Mouse (Mus musculus): ENCODE results near the gene Cacna1g. TPM values are rescaled to one million over a fixed set of nuclear protein-coding genes. Genes with fewer than 3 reads are reported as not detected.

Gene Cacna1g
- 8.5 and 9.9 TPM in 2 replicates for polyA plus RNA-seq (2015; fragmentation: Nextera tagmentation; extraction: Ambion mirVana)

DNA sequence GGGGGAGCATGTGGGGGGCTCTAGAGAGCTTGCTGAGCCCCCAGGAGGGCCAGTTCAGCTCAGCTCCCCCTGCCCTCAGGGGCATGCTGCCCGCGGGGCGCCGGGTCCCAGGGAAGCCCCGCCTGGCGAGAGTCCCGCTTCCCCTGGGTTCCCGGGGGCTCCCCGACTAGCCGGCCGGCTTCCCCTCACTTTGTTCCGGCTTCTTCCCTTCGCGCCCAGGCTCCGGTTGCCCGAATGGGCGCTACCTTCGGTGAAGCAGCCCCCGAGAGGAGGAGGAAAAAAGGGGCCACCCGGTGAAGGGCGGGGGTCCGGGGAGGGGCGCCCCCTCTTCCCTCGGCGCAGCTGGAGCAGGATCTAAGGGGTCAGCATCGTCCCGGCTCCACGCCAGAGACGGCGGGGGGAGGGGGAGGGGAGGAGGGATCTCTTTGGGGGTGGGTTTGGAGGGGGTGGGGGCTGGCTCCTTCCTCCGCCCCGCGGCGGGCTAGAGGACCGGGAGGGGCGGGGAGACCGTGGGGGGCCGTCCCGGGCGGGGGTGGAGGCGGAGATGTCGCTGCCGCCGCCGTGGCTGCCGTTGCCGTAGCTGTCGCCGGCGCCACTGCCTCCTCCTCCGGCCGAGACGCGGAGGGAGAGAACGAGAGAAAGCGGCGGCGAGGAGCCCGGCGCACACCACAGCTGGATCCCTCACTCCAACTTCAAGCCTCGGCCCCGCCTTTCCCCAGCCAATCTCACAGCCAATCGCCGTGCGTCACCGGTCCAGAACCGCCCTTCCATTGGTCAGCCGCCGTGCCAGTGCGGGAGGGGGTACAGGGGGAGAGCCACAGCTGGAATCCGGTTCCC, at the start of gene Cacna1g:
Cacna1g (minus strand) TSS at position 492 of the 837 bp plus-strand sequence.
- peak within 1 kb of the TSS; percentile 92 for H3K27ac ChIP-seq
- peak within 1 kb of the TSS; percentile 64 for H3K9ac ChIP-seq
- peaks cover 68% of the 10 kb centered on the region for H3K4me1 ChIP-seq
- peaks cover 58% of the 10 kb centered on the region for H3K27me3 ChIP-seq
- 0% methylated on average over 45 of the region's 71 CpGs for WGBS
- ATAC-seq (replicated peaks; ENCODE audit: low FRiP score), result peak; percentile 93
- H3K4me3 ChIP-seq (replicated peaks), result peak within 1 kb of the TSS; percentile 57
- H3K4me2 ChIP-seq, result peak within 1 kb of the TSS; percentile 98
- no peaks in the 10 kb centered on the region for H3K9me3 ChIP-seq (replicated peaks)
- H3K36me3 ChIP-seq, result no peaks in the 10 kb centered on the region

DNA sequence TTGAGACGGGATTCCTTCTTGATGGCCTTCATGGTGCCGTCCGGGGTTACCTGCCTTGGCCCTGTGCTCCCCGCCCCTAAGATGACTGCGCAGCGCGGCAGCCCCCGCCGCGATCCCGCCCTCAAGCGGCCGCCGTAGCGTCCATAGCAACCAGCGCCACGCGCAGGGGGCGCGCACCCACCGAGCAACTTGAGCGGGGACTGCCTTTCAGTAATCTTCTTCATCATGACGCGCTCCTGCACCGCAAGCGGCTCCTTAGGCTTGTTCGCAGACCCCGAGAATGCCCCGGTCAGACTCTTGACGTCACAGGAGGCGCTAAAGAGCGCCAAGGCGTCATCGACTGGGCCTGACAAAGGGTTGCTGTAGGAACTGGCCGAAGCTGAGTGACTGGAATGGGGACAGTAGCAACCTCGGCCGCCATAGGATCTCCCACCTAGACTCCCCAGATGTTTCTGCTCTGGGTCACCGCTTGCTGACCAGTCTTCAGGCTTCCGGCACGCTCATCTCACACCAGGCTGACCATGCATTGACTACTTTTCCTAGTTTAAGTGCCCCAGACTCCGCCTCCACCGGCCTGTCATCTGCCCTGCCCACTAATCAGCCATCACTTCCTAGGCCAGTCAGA, 47.3 kb upstream of the Cacna1g start, which contains the start of gene Mycbpap:
Mycbpap (minus strand) TSS at position 524 of the 625 bp plus-strand sequence.
- Histone ChIP-seq H3K4me2 (peak within 1 kb of the TSS; percentile 80), H3K9me3 (replicated peaks) (no peaks in the 10 kb centered on the region), H3K4me1 (peaks cover 56% of the 10 kb centered on the region), H3K9ac (peak within 1 kb of the TSS; percentile 47), H3K36me3 (no peaks in the 10 kb centered on the region), H3K27ac (peak within 1 kb of the TSS; percentile 67), H3K27me3 (no peaks in the 10 kb centered on the region), H3K4me3 (replicated peaks) (peak within 1 kb of the TSS; percentile 53)
- WGBS, result 1% methylated on average over 42 of the region's 42 CpGs
- ATAC-seq (replicated peaks; ENCODE audit: low FRiP score), result peak; percentile 59

DNA sequence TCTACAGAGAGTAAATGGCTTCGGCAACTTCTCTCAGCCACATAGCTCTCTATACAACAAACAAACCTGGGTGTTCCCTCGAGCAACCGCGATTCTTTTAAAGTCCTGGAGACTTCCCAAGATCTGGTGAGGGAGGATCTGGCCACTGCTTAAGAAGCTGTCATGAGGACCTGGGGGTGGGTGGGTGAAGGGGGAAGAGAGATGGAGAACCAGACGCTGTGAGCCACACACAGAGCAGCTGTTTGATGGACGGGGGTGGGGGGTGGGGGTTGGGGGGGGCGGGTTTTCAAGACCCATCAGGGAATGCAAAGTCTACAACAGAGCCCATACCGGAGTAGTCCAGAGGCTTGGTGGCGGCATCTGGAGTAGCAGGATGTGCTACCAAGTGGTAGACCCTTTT, 39.5 kb upstream of the Cacna1g start:
- H3K36me3 ChIP-seq, result no peaks in the 10 kb centered on the region
- ATAC-seq (replicated peaks; ENCODE audit: low FRiP score), result no peak

DNA sequence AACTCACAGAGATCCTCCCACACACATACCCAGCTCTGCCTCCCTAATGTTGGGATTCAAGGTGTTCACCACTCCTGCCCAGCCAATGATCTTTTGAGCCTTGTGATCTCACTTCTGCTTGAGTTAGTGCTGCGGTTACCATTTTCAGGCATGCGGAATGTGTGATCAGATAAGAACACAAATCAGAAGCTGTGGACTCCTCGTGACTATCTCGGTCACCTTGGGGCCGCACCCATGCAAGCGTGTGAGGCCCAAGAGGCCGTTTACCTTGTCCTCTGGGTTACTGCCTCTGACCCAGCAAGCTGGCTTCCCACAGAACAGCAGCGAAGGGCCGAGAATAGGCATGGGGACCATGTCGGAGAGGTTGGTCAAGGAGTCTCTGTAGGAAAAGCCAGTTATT, 35.0 kb upstream of the Cacna1g start:
- no peak overlapping the region for H3K9ac ChIP-seq
- peaks cover 7% of the 10 kb centered on the region; the same call in 1 of the 2 replicates for H3K27me3 ChIP-seq
- no peak overlapping the region for H3K4me3 ChIP-seq (replicated peaks)
- no peaks in the 10 kb centered on the region for H3K36me3 ChIP-seq
- WGBS, result 74% methylated on average over 10 of the region's 10 CpGs
- no peak for ATAC-seq (replicated peaks; ENCODE audit: low FRiP score)
- H3K4me2 ChIP-seq, result no peak overlapping the region
- peaks cover 32% of the 10 kb centered on the region for H3K4me1 ChIP-seq
- no peaks in the 10 kb centered on the region for H3K9me3 ChIP-seq (replicated peaks)
- H3K27ac ChIP-seq, result peak overlapping the region; percentile 66

More for the DNA sequence above, 39.5 kb upstream of the Cacna1g start:
- no peak overlapping the region for H3K4me3 ChIP-seq (replicated peaks)
- no peaks in the 10 kb centered on the region for H3K9me3 ChIP-seq (replicated peaks)
- no peak overlapping the region for H3K4me2 ChIP-seq
- no peak overlapping the region for H3K9ac ChIP-seq
- peaks cover 38% of the 10 kb centered on the region for H3K4me1 ChIP-seq
- 45% methylated on average over 9 of the region's 9 CpGs for WGBS
- H3K27me3 ChIP-seq, result no peaks in the 10 kb centered on the region
- H3K27ac ChIP-seq, result no peak overlapping the region

DNA sequence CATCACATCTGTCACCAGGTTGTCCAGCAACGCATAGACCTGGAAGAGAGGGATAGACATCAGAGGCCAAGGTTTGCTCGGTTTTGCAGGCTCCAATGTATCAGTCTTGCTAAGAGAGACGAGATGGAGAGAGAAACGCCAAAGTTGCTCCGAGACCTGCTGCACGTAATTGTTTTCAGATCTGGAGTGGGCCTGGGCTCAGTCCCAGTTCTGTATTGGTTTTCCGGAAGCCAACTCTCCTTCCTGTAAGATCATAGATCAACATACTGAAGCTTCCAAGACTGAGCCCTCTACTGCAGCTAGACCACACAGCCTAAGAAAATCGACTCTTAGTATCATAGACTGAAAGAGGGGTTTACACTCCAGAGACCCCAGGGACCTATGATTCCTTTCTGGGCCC, 27.5 kb upstream of the Cacna1g start:
- H3K27ac ChIP-seq, result no peak overlapping the region

DNA sequence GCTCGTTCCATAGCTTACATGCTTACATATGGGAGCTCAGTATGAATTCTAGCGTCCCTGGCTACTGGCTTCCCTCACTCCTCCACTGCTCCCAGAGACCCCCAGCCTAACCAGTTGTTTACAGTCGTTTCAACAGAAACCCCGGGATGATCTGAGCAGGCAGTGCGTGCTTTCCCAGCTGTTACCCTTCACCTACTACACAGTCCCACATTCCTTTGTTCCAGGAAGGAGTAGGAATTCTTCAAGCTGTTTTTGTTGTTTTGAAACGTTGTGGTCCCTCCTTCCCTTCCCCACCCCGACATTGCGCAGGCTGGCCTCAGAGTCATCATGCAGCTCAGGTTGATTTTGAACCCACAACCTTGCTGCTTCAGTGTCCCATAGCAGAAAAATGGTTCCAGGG, 26.4 kb upstream of the Cacna1g start:
- no peaks in the 10 kb centered on the region for H3K27me3 ChIP-seq
- H3K4me3 ChIP-seq (replicated peaks), result peak overlapping the region; percentile 51
- peaks cover 54% of the 10 kb centered on the region for H3K4me1 ChIP-seq
- H3K9me3 ChIP-seq (replicated peaks), result no peaks in the 10 kb centered on the region
- peak overlapping the region; percentile 74 for H3K4me2 ChIP-seq
- ATAC-seq (replicated peaks; ENCODE audit: low FRiP score), result no peak; the same call in 1 of the 2 replicates
- H3K27ac ChIP-seq, result peak overlapping the region; percentile 94
- peak overlapping the region; percentile 52; the same call in 1 of the 2 replicates for H3K9ac ChIP-seq
- 19% methylated on average over 8 of the region's 8 CpGs for WGBS
- 0 out of 2 replicates have a peak, but pooled peaks cover 7% of the 10 kb centered on the region for H3K36me3 ChIP-seq

More for the DNA sequence above, 27.5 kb upstream of the Cacna1g start:
- no peak overlapping the region for H3K9ac ChIP-seq
- no peaks in the 10 kb centered on the region for H3K27me3 ChIP-seq
- H3K4me2 ChIP-seq, result no peak overlapping the region
- no peaks in the 10 kb centered on the region for H3K9me3 ChIP-seq (replicated peaks)
- peaks cover 44% of the 10 kb centered on the region for H3K4me1 ChIP-seq
- 91% methylated on average over 8 of the region's 8 CpGs for WGBS
- no peak for ATAC-seq (replicated peaks; ENCODE audit: low FRiP score)
- no peaks in the 10 kb centered on the region for H3K36me3 ChIP-seq
- no peak overlapping the region for H3K4me3 ChIP-seq (replicated peaks)

DNA sequence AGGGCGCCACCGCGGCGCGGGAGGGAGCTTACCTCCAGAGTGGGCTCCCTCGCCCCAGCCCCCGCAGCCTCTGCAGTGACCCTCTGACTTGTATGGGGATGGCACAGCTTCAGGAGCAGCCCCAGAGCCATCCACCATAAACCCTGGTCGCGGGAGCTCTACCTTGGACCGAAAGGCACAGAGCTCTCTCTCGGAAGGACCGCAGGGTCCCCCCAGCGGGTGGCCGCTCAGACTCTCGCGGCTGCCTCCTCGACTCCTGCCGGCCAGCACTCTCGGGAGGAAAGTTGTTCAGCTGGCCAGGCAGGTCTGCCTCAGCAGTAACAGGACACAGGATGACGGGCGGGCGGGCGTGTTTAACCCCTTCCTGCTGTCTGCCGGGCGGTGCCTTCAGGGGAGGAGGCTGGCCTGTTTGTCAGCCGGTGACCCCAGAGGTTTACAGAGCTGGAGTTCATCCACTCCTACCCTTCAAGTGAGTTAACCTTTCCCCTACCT, 25.7 kb upstream of the Cacna1g start, which contains the start of gene Epn3:
Epn3 (minus strand) TSS at position 314 of the 492 bp plus-strand sequence.
- Histone ChIP-seq H3K27me3 (no peaks in the 10 kb centered on the region), H3K4me3 (replicated peaks) (peak within 1 kb of the TSS; percentile 51), H3K9ac (peak within 1 kb of the TSS; percentile 52), H3K9me3 (replicated peaks) (no peaks in the 10 kb centered on the region), H3K4me1 (peaks cover 60% of the 10 kb centered on the region), H3K27ac (peak within 1 kb of the TSS; percentile 94), H3K36me3 (peaks cover 10% of the 10 kb centered on the region; the same call in 1 of the 2 replicates), H3K4me2 (peak within 1 kb of the TSS; percentile 74)
- ATAC-seq (replicated peaks; ENCODE audit: low FRiP score), result peak; percentile 59
- WGBS, result under 1% methylated on average over 25 of the region's 26 CpGs

DNA sequence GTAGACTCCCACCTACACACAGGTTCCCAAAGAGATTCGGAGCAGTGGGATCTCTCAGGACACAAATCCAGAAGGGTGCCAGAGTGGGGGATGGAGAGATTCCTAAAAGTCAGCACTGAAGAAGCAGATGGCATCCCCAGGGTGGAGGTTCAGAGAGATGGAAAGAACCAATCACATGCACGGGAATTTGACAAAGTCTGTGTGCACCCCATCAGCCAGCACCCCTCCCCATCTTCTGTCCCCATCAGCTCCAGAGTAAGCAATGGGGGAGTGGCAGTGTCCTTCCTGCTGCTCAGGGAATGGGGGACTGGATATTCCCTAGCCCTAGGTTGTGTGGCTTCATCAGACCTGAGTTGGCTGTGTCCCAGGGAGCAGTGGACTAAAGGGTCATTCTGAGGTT, 25.0 kb upstream of the Cacna1g start:
- Histone ChIP-seq H3K27ac (peak overlapping the region; percentile 94), H3K4me2 (peak overlapping the region; percentile 74), H3K4me3 (replicated peaks) (peak overlapping the region; percentile 51), H3K4me1 (peaks cover 60% of the 10 kb centered on the region), H3K36me3 (peaks cover 11% of the 10 kb centered on the region), H3K9ac (peak overlapping the region; percentile 52), H3K9me3 (replicated peaks) (no peaks in the 10 kb centered on the region), H3K27me3 (peaks cover under 1% of the 10 kb centered on the region; the same call in 1 of the 2 replicates)
- WGBS, result 2% methylated on average over 2 of the region's 2 CpGs
- peak; percentile 28; the same call in 1 of the 2 replicates for ATAC-seq (replicated peaks; ENCODE audit: low FRiP score)

DNA sequence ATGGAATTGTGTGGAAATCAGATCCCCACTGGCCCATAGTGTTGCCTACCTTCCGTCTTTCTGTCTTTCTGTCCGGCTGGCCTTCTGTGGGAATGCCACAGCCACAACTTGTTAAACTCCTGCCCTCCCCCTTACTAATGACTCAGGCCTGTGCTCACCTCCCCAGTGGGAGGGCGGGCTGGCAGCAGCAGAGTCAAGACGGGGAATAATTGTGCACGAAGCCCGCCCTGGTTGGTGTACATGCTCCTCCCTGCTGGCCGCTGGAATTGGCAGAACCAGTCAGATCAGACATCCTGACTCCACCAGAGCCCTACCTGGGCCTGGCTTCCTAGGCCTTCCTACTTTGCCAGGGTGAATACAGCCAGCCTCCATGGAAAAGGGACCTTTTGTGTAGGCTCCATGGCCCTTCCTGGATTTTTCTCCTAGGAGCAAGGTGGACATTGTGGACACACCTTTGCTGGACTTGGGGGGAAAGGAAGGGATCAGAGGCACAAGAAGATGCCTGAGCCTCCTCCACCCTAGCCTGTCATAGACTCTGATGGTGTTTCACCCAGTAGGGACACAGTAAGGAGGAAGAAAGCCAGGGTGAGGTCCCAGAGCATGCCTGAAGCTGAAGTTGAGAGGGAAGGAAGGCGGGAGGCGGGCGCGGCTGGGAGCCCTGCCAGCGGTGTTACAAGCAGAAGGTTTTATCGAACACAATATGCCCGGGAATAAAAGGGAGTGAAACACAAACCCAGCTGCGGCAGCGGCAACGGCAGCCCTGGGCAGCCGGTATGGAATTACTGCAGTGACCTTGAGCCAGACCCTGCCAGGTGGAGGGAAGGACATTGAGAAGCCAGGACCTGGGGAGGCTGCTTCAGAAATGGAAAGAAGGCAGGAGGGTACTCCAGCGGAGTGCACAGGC, 24.3 kb upstream of the Cacna1g start:
- H3K4me2 ChIP-seq, result peak overlapping the region; percentile 74
- peak; percentile 33 for ATAC-seq (replicated peaks; ENCODE audit: low FRiP score)
- WGBS, result 16% methylated on average over 19 of the region's 19 CpGs
- H3K9ac ChIP-seq, result peak overlapping the region; percentile 52
- H3K4me3 ChIP-seq (replicated peaks), result peak overlapping the region; percentile 51
- peaks cover 11% of the 10 kb centered on the region for H3K36me3 ChIP-seq
- no peaks in the 10 kb centered on the region for H3K9me3 ChIP-seq (replicated peaks)
- H3K27me3 ChIP-seq, result peaks cover 4% of the 10 kb centered on the region; the same call in 1 of the 2 replicates
- peaks cover 60% of the 10 kb centered on the region for H3K4me1 ChIP-seq
- peak overlapping the region; percentile 94 for H3K27ac ChIP-seq

DNA sequence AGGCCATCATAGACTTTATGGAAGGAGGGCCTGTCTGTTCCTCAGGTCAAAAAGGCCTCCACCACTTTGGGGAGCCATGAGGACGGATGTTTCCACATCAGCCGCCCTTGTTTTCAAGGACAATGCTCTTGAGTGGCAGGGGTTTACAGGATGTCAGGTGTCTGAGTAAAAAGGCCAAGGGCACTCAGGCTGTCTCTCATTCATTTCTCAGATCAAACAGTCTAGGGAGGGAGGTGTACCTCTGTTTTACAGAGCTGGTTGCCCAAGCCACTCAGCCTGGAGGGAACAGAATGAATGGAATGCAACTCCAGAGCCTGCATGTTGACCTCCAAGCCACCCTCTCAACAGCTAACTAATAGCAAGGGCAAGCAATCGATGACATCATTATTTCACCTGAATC, 21.4 kb upstream of the Cacna1g start:
- ATAC-seq (replicated peaks; ENCODE audit: low FRiP score), result no peak
- Histone ChIP-seq H3K9ac (no peak overlapping the region), H3K27me3 (peaks cover 20% of the 10 kb centered on the region), H3K27ac (no peak overlapping the region), H3K4me2 (no peak overlapping the region), H3K4me1 (peaks cover 69% of the 10 kb centered on the region), H3K9me3 (replicated peaks) (no peaks in the 10 kb centered on the region), H3K4me3 (replicated peaks) (no peak overlapping the region), H3K36me3 (peaks cover 11% of the 10 kb centered on the region)
- 84% methylated on average over 3 of the region's 3 CpGs for WGBS

DNA sequence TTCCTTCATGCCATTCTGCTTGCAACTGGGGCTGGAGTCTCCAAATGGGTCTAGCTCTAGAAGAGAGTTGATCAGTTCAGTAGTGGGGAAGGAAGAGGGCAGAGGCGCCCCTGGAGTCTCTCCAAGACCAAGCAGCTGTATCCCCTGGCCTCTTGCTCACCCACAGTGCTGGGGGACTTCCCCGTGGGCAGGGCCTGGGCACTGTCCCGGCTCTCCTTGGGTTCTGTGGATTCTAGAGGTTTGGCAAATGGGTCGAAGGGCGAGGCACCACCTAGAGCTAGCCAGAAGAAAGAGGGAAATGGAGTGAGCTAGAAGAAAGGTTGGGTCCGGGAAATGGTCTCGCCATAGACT, 17.7 kb upstream of the Cacna1g start:
- ATAC-seq (replicated peaks; ENCODE audit: low FRiP score), result no peak
- H3K4me3 ChIP-seq (replicated peaks), result peak overlapping the region; percentile 48
- no peak overlapping the region for H3K27ac ChIP-seq
- no peaks in the 10 kb centered on the region for H3K9me3 ChIP-seq (replicated peaks)
- H3K27me3 ChIP-seq, result peaks cover 40% of the 10 kb centered on the region
- peak overlapping the region; percentile 83 for H3K4me2 ChIP-seq
- WGBS, result 69% methylated on average over 7 of the region's 7 CpGs
- peaks cover 11% of the 10 kb centered on the region for H3K36me3 ChIP-seq
- H3K9ac ChIP-seq, result no peak overlapping the region
- peaks cover 43% of the 10 kb centered on the region for H3K4me1 ChIP-seq
